Mouse (Mus musculus): ENCODE data around the gene Ttc7.
A peak's percentile ranks its signal among the peaks of the same experiment; 100 is the strongest.

The Ttc7 gene

DNA sequence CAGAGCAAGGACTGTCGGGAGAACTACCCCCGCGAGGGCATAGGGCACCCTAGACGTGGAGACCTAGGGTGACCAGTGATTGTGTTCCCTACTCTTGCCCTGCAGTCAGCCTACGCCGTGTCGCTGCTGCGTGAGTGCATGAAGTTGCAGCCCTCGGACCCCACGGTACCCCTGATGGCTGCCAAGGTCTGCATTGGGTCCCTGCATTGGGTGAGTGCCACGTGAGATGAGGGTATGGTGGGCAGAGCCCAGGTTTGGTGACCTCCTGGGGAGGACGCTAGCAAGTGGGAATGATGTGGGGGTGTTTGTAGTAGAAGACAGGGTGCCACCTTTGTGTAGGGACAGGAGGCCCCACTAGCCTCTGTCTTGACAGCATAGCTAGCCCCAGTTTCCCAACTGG is 51.5 kb downstream of the Ttc7 start:
- no peak for DNase-seq (ENCODE audit: inconsistent age in 2 of 2, low spot score in 1 of 2)

DNA sequence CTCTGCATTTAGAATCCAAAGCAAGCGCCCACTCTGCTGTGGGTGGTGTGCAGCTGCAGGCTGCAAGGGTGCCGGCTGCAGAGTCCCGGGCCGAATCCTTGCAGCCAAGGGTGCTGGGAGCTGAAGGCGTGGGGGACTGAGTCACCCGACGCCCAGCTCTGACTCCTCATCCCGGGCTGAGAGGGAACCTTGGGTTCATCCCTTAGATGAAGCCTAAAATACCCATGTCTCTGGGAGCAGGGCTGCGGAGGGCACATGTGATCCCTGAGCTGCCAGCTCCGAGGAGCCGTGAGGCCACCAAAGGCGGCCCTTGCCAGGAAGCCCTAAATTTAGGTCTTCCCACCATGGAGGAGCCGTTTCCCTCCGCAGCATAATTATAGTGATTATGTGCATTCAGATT is 52.5 kb downstream of the Ttc7 start:
- no peak for DNase-seq (ENCODE audit: inconsistent age in 2 of 2, low spot score in 1 of 2)

DNA sequence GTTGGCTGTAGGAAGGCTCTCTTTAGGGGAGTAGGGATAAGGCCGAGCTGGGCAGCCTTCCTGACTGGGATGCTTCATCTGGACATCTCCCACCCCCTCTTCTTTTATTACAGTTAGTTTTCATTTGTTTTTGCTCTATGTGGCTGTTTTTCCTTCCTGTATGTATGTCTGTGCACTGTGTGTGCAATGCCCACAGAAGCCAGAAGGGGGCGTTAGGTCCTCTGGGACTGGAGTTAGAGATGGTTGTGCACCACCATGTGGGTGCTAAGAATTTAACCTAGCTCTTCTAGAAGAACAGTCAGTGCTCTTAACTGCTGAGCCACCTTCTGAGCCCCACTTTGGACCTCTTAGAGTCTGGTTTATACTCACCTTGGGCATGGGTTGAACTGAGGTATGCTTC is 53.0 kb downstream of the Ttc7 start:
- DNase-seq (ENCODE audit: inconsistent age in 2 of 2, low spot score in 1 of 2) = no peak

DNA sequence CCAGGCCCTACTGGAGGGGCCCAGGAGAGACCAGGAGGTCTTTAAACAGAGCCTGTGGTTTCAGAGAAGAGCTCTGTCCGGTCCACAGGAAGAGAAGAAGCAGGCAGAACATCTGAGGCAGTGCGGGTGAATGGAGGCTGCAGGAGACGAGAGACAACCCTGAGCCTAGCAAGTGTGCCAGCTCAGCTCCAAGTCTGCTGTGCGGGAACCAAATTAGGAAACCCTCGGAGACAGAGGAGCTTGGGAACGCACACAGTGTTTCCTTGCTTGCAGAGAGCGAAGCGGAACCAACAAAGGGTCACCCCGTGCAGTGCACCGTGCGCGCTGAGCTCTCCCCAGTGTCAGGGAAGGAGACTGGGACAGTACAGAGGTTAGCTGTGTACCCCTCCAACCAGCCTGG is 54.2 kb downstream of the Ttc7 start:
- no peak for DNase-seq (ENCODE audit: inconsistent age in 2 of 2, low spot score in 1 of 2)

DNA sequence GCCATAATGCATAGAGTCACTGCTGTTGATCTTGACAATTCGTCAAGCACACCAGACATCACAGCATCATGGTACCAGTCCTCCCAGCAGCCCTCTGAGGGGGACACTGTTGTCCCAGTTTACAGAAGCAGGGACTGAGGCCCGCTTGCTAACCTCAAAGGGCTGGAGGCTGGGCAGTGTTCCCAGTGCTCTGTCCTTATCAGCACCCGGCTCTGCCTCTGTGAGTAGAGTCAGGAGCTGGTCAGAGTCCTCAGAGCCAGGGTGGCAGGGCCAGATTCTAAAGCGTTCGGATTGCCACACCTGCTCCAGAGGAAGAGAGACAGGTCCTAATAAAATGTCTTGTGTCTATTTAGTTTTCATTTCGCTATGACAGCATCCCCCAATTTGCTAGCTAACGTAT is 55.0 kb downstream of the Ttc7 start:
- no peak for DNase-seq (ENCODE audit: inconsistent age in 2 of 2, low spot score in 1 of 2)

DNA sequence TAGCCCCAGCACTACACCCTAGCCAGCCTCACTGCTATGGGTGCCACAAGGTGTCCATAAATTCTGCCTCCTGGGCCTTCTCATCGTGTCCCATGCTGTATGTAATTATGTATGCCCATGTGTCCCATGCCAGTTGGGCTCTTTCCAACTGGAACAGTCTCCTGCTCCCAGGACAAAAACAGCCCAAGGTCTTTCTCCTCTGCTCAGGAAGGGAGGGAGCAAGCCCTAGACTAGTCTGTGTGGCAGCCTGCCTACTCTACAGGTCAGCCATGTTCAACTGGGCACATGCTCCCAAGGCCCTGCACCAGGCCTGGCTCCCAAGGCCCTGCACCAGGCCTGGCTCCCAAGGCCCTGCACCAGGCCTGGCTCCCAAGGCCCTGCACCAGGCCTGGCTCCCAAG is 56.4 kb downstream of the Ttc7 start:
- DNase-seq (ENCODE audit: inconsistent age in 2 of 2, low spot score in 1 of 2) = peak; percentile 64 to 77

DNA sequence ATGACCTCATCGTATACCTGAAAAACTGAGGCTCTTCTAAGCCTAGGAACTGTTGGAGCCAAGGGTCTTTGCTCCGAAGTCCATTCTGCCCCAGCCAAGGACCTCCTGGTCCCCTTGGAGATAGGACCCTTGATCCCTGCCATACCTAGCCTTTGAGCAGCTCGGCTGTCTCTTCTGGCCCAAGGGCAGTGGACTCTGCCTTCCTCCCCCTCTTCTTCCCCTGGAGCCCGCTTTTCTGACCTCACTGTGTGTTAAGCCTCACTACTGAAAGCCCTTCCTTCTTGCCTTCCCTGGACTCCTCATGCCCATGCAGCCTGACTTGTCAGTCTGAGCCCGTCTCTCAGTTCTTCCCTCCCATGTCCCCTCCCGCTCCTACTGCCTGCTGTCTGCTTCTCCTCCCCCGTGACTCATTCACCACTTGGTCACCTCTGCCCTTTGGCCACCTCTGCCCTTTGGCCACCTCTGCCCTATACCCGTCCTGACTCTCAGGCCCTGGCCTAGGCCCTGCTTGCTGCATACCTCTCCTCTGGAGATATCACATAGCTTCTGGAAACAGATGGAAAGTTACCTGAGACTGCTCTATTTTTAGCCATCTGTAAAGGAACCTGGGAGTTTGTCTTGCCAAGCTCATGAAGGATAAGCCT is 60.5 kb downstream of the Ttc7 start:
- no peak for DNase-seq (ENCODE audit: inconsistent age in 2 of 2, low spot score in 1 of 2)

DNA sequence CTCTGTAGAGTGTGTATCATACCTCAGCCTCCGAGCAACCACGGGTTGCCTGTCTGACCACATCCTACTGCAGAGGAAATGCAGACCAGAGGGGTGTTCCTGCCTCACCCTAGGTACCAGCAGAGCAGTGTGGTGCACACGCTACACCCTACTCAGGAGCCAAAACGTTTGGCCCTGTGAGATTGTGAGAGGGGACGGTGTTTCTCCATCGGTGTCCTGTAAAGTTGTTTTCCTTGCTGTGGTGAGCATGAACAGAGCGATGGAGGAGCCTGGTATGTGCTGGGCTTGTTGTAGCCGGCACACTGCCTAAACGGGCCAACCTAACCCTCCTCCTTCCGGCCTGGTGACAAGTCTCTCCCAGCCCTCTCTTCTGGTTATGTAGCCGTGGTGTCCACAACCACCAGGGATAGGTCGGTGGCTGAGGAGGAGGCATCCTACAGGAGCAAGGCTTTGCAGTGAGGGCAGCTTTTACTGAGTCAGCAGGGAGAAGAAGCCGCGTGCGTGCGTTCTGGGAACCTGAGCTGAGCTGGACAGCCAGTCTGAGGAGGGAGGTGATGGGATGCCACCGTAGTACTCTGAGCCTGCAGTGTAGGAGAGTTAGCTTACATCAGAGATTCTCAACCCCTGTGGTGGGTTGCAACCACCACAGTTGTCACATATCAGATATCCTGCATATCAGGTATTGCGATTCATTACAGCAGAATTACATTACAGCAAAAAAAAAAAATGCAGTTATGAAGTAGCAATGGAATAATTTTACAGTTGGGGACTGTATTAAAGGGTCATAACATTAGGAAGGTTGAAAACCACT is 62.0 kb downstream of the Ttc7 start:
- no peak for DNase-seq (ENCODE audit: inconsistent age in 2 of 2, low spot score in 1 of 2)

- no peak for DNase-seq (ENCODE audit: inconsistent age in 2 of 2, low spot score in 1 of 2)
These were observed 62.5 kb downstream of the Ttc7 start for GRCm38 (mm10) chr17:87345252-87345593.

DNA sequence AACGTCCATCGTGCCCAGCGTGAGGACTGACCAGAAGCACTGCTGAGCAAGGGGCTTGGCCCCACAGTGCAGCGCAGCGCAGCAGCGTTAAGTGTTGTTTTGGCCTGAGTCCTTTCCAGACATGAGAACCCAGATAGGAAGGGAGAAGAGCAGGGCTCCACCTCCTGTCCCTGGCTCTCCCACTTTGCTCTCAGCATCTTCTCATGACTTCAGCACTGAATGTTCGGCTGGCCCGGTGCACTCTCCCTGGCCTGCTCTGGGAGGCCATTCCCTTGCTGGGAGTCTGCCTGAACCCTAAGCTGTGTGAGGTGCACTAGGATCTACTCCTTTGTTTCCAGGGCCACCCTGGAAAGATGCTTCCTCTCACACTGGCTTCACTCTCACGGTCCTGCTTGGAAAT is 65.7 kb downstream of the Ttc7 start:
- DNase-seq (ENCODE audit: inconsistent age in 2 of 2, low spot score in 1 of 2) = no peak

- no peak for DNase-seq (ENCODE audit: inconsistent age in 2 of 2, low spot score in 1 of 2)
These were observed 66.4 kb downstream of the Ttc7 start for GRCm38 (mm10) chr17:87349069-87349468.

DNA sequence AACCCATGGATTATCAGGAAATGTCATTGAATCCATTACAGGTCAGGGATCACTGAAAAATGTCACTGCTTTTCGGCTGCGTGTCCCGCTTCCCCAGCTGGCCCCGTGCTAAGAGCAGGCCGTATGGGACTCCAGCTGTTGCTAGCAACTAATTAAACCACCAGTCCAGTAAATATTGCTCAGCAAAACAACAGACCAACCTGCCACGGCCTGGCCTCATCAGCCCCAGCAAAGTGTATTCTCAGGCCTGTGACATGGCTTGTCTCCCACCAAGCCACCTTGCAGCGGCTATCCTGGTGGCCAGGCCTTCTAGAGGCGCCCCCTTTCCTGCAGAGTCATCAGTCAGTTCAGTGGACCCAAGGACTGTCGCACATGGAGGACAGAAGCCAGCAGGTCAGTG is 66.9 kb downstream of the Ttc7 start:
- DNase-seq (ENCODE audit: inconsistent age in 2 of 2, low spot score in 1 of 2) = no peak

DNA sequence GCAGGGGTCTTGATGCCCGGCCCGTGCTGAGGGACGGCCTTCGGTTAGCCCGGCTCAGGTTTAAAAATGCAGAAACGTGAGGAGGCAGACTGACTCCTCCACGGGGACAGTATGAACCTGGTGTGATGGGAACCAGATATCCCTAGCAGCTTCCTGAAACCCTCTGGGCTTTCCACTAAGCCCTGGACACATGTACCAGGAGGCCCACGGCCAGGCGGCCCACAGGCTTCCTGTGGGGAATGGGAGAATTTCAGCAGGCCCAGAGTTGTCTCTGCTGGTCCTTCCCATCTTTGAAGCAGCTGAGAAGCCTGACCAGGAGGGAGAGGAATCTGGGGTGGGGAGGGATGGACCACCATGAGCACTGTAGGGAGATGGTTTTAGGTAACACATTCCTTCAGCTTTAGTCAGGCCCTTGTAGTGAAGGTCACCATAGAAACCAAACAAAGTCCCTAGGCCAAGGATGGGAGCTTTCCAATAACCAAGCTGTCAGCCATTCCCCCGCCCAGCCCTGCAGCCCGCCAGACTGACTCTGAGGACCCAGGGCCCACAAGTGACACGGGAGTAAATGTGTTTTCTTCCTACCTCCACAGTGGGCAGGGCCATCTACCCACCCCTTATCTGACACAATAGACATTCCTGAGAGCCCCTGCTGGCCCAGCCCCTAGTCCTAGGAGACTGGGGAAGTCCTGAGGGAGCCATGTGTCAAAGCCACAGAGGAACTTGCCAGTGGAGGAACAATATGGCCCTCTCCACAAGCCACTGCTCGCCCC is 68.0 kb downstream of the Ttc7 start:
- peak in 1 of 2 experiments; percentile 49 for DNase-seq (ENCODE audit: inconsistent age in 2 of 2, low spot score in 1 of 2)

- DNase-seq (ENCODE audit: inconsistent age in 2 of 2, low spot score in 1 of 2) = peak in 1 of 2 experiments; percentile 59
These were observed 68.8 kb downstream of the Ttc7 start for GRCm38 (mm10) chr17:87351241-87352105.

DNA sequence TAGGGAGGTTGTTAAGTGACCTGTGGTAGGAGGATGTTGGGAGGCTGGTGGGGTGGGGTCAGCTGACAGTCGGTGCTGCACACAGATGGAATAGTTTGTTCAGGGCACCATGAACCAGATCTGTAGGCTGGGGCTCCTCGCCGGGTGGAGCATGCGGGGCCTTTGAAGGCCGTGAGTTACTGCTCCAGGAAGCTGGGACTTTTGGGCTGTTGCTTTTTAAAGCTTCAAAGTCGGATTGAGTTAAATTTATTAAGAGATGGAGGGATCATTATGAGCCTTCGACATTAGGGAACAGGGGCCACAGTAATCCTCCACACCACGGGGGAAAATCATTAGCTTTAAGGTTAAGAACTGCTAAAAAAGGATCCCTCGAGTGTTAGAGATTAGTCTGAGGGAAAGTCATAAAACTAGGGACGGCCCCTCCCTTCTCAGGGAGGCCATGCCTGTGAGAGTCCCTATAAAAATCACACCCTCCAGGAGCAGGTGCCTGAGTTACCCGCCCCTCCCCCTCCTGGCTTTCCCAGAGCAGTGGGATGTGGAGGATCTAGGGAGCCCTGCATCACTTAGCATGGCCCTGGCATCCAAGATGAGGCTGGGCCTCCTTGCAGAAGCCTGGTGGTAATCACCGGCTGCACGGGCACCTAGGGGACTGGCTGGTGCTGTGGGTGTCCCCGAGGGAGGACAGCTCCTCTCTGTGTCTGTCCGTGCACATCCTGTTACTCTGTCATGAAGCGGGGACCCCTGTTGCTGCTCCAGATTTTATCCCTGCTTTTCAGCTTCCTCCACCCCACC is 69.6 kb downstream of the Ttc7 start:
- DNase-seq (ENCODE audit: inconsistent age in 2 of 2, low spot score in 1 of 2) = peak in 1 of 2 experiments; percentile 21

DNA sequence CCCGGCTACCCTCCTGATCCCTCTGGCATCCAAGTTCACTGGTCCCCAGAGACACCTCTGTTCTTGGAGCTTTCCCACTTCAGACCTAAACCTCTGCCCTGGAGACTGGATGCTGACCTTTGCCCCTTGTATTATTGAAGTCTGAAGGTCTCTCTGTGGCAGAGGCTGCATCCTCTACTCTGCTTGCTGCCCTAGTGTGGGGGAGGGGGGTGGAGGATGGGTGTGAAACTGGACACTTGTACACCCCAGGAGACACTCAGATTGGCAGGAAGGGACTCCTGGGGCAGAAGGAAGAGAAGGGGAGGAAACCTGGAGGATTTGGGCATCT is 70.2 kb downstream of the Ttc7 start:
- DNase-seq (ENCODE audit: inconsistent age in 2 of 2, low spot score in 1 of 2) = peak in 1 of 2 experiments; percentile 28

DNA sequence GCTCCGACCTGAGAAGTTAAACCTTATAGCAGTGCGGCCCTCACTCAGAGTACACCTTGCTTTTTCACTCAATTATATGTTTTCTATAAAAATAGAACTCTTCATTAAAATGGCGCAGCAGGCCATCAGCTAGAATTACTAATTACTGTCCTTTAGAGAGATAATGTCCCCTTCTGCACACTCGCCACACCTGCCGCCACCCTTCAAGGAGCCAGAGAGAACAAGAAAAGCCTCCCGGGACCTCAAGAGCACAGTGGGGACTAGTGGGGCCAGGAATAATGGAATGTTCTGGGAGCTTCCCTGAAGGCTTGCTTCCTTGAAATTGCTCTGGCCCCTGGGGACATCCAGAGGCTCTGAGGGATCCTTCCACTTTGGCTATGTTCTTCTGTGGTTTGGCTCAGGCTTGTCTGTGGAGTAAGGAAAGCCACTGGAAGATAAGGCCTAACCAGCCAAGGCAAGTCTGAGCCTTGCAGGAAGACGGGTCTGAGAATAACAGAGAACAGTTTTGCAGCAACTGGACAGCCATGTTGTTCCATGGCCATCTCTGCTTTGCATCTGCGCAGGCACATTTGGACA is 71.1 kb downstream of the Ttc7 start:
- peak in 1 of 2 experiments; percentile 21 for DNase-seq (ENCODE audit: inconsistent age in 2 of 2, low spot score in 1 of 2)

- DNase-seq (ENCODE audit: inconsistent age in 2 of 2, low spot score in 1 of 2) = no peak
These were observed 72.8 kb downstream of the Ttc7 start for GRCm38 (mm10) chr17:87355456-87355855.

GRCm38 (mm10) chr17:87356261-87356660 is 73.6 kb downstream of the Ttc7 start:
- no peak for DNase-seq (ENCODE audit: inconsistent age in 2 of 2, low spot score in 1 of 2)

DNA sequence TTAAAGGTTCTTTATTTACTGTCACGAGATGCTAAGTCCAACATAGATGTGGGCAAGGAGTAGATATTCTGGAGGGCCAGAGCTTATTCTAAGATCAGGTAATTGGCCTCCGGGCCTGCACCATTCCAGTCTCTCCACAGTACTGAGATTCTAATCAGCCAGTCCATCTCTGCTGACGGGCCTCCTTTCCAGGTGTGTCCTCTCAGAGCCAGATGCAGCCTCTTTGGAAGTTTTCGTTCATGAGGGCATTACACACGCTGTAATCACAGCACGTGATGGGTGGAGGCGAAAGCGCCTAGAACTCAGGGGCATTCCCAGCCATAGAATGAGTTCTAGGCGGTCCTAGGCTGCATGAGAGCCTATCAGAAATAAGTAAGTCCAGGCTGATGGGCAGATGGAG is 74.8 kb downstream of the Ttc7 start:
- no peak for DNase-seq (ENCODE audit: inconsistent age in 2 of 2, low spot score in 1 of 2)

Data from adrenal gland, adult (tissue).